Mouse (Mus musculus): ENCODE data around the gene Fcer1g.

GRCm38 (mm10) chr1:171223796-171224195 is 10.4 kb downstream of the Fcer1g start:
- TF ChIP-seq CTCF (IDR thresholded peaks at IDR 0.05; ENCODE audit: borderline replicate concordance, control insufficient read depth, extremely low read depth, insufficient read depth, low read length, poor library complexity) (no peak), POLR2A (IDR thresholded peaks at IDR 0.05; ENCODE audit: control insufficient read depth, extremely low read depth, insufficient read depth, low read length, poor library complexity) (no peak)

Data from thymus, adult 2 months (tissue).